Mouse (Mus musculus): ENCODE measurements at regions not wholly inside any gene's neighbourhood (a gene's known extent, or its start where the extent isn't known, plus 50 kb on each side); places are given as distances from the start of the nearest gene placed in this dataset.

- TF ChIP-seq CHD2 (IDR thresholded peaks at IDR 0.05; ENCODE audit: low read depth, low read length) (no peak), MAFK (IDR thresholded peaks at IDR 0.05; ENCODE audit: insufficient read depth, low read depth, low read length) (no peak), HCFC1 (IDR thresholded peaks at IDR 0.05; ENCODE audit: borderline replicate concordance, insufficient read depth, low read length) (no peak)
Observed at GRCm38 (mm10) chr2:132447826-132448225, 62.6 kb upstream of the Prokr2 start.
